Mouse (Mus musculus): Measurements from ENCODE around the gene Tbc1d8b. TPM values are rescaled to one million over a fixed set of nuclear protein-coding genes. Genes with fewer than 3 reads are reported as not detected.
"Not testable (repeated sequence)": the region's sequence is repeated elsewhere in the genome, so short reads cannot be mapped to it uniquely, and the experiment has no call there.

The Tbc1d8b gene
- polyA plus RNA-seq, 1 experiment from 2014 or later = 1.2 TPM

DNA sequence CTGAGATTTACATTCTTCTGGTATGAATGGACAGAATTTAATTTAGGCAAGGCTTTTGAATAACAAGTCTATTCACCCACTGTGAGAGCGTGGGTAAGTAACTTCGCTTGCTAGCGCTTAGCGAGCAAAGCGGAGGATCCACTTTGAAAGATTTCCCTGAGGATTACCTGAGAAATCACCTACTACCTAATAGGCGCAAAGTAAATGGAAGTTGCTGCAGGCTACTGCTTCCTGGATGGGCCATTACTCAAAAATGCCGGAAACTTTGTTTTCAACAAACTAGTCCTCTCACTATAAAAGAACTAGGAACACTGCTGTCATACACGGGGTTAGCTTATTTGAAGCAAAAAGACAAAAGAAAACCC, 404 bp upstream of the Tbc1d8b start:
- no peak; the same call in 1 of the 2 replicates for ATAC-seq (replicated peaks; ENCODE audit: low FRiP score)
- DNase-seq (ENCODE audit: low spot score) = no peak
- Histone ChIP-seq H3K27ac (ENCODE audit: low read depth, low read length) (no peak overlapping the region), H3K36me3 (ENCODE audit: control insufficient read depth, insufficient read depth, low read length) (no peaks in the 10 kb centered on the region), H3K4me1 (replicated peaks; ENCODE audit: control insufficient read depth, insufficient read depth, low read length) (no peaks in the 10 kb centered on the region), H3K9me3 (ENCODE audit: control insufficient read depth, low read length) (no peaks in the 10 kb centered on the region), H3K4me3 (ENCODE audit: low read depth, low read length) (peak overlapping the region; percentile 45), H3K9ac (ENCODE audit: low read length) (peak overlapping the region; percentile 16; the same call in 1 of the 2 replicates), H3K27me3 (ENCODE audit: control insufficient read depth, insufficient read depth, low read length) (no peaks in the 10 kb centered on the region; the same call in none of the 2 replicates), H3K4me2 (ENCODE audit: low read depth, low read length, severe bottlenecking) (peak overlapping the region; percentile 49)
- 17% methylated on average over 8 of the region's 8 CpGs for WGBS

DNA sequence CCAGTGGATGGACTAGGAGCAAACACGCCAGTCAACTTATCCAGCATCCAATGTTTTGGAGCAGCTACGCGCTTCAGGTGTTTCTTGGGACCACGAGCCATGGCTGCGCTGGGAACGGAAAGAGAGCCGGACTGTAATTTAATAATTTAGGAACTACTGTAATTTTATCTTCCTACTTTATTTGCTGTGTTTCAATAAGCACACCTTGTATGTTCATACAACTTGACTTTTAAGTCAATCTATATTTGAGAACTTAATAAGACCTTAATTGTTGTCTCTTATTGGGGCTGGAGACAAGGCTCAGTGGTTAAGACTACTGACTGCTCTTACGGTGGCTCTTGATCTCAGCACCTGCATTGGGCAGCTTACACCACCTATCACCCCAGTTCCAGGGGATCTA, 29.6 kb downstream of the Tbc1d8b start, which contains the start of gene Gm15013:
Gm15013 (minus strand) TSS at position 101 of the 400 bp plus-strand sequence.
- Histone ChIP-seq H3K9me3 (ENCODE audit: control insufficient read depth, low read length) (no peaks in the 10 kb centered on the region), H3K4me3 (ENCODE audit: low read depth, low read length) (no peak within 1 kb of the TSS), H3K9ac (ENCODE audit: low read length) (no peak within 1 kb of the TSS), H3K27me3 (ENCODE audit: control insufficient read depth, insufficient read depth, low read length) (no peaks in the 10 kb centered on the region), H3K4me1 (replicated peaks; ENCODE audit: control insufficient read depth, insufficient read depth, low read length) (no peaks in the 10 kb centered on the region), H3K36me3 (ENCODE audit: control insufficient read depth, insufficient read depth, low read length) (no peaks in the 10 kb centered on the region), H3K4me2 (ENCODE audit: low read depth, low read length, severe bottlenecking) (no peak within 1 kb of the TSS), H3K27ac (ENCODE audit: low read depth, low read length) (no peak within 1 kb of the TSS)
- DNase-seq (ENCODE audit: low spot score) (no peak), ATAC-seq (replicated peaks; ENCODE audit: low FRiP score) (no peak)
- 96% methylated on average over 8 of the region's 8 CpGs for WGBS

DNA sequence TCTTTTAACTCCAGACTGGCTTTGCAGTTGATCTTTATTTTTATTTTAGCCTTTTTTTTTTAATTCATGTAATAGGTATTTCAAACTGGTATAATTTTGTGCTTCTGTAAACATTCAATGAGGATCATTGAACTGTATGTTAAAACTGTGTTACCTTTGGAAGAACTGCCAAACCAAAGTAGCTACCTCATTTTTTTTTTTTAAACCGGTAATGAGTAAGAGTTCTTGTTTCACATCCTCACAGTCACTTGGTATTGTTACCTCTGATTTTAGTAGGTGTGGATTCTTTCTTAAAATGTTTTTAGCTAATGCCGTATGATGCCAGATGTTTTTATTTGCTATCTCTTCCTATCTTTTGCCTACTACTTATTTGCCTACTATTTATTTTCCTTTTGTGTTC, 37.6 kb downstream of the Tbc1d8b start:
- Histone ChIP-seq H3K9me3 (ENCODE audit: control insufficient read depth, low read length) (no peaks in the 10 kb centered on the region), H3K4me2 (ENCODE audit: low read depth, low read length, severe bottlenecking) (no peak overlapping the region), H3K4me3 (ENCODE audit: low read depth, low read length) (no peak overlapping the region), H3K36me3 (ENCODE audit: control insufficient read depth, insufficient read depth, low read length) (no peaks in the 10 kb centered on the region), H3K4me1 (replicated peaks; ENCODE audit: control insufficient read depth, insufficient read depth, low read length) (no peaks in the 10 kb centered on the region), H3K27me3 (ENCODE audit: control insufficient read depth, insufficient read depth, low read length) (no peaks in the 10 kb centered on the region), H3K27ac (ENCODE audit: low read depth, low read length) (no peak overlapping the region), H3K9ac (ENCODE audit: low read length) (no peak overlapping the region)
- no peak for DNase-seq (ENCODE audit: low spot score)
- WGBS = 87% methylated on average over 2 of the region's 2 CpGs
- no peak for ATAC-seq (replicated peaks; ENCODE audit: low FRiP score)

DNA sequence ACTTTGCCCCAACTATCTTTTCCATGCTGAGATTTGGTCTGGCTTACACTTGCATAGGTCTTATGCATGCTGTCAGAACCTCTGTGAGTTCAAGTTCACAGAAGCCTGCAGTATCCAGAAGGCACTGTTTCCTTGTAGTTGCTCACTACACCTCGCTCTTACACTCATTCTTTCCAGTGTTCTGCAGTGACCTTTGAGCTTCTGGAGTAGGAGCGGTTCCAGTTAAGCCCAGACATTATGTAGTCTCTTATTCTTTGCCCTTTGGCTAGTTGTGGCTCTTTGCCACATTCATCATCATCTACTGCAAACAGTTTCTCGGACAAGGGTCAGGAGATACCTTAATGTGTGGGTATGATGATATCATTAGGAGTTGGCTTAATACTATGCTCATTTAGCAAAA, 45.7 kb downstream of the Tbc1d8b start:
- H3K4me1 ChIP-seq (replicated peaks; ENCODE audit: control insufficient read depth, insufficient read depth, low read length) = no peaks in the 10 kb centered on the region
- no peak overlapping the region for H3K9ac ChIP-seq (ENCODE audit: low read length)
- no peak overlapping the region for H3K4me2 ChIP-seq (ENCODE audit: low read depth, low read length, severe bottlenecking)
- no peak overlapping the region for H3K27ac ChIP-seq (ENCODE audit: low read depth, low read length)
- DNase-seq (ENCODE audit: low spot score) (no peak), ATAC-seq (replicated peaks; ENCODE audit: low FRiP score) (no peak)
- 86% methylated on average over 3 of the region's 3 CpGs for WGBS
- no peaks in the 10 kb centered on the region for H3K9me3 ChIP-seq (ENCODE audit: control insufficient read depth, low read length)
- no peak overlapping the region for H3K4me3 ChIP-seq (ENCODE audit: low read depth, low read length)
- H3K27me3 ChIP-seq (ENCODE audit: control insufficient read depth, insufficient read depth, low read length) = no peaks in the 10 kb centered on the region
- no peaks in the 10 kb centered on the region for H3K36me3 ChIP-seq (ENCODE audit: control insufficient read depth, insufficient read depth, low read length)

DNA sequence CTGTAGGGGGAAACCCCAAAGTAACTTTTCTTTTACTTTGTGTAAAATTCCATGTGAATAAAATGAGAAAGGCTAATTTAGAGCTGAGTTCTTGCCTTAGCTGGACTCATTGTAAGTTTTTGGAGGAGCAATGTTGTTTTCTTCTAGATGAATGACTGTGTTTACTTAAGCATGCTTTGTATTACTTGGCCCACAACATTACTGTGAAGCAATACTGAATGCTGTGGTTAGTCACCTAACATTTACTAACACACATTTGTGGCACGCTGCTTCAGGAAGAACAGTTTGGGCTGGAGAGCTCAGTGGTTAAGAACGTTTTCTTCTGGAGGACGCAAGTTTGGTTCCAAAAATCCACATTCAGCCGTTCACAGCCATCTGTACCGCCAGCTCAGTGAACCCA, 52.3 kb downstream of the Tbc1d8b start:
- ATAC-seq (replicated peaks; ENCODE audit: low FRiP score) (no peak), DNase-seq (ENCODE audit: low spot score) (no peak)
- 89% methylated on average over 5 of the region's 5 CpGs for WGBS
- H3K9me3 ChIP-seq (ENCODE audit: control insufficient read depth, low read length) = no peaks in the 10 kb centered on the region
- H3K36me3 ChIP-seq (ENCODE audit: control insufficient read depth, insufficient read depth, low read length) = no peaks in the 10 kb centered on the region
- no peaks in the 10 kb centered on the region; the same call in 1 of the 2 replicates for H3K27me3 ChIP-seq (ENCODE audit: control insufficient read depth, insufficient read depth, low read length)
- no peak overlapping the region for H3K27ac ChIP-seq (ENCODE audit: low read depth, low read length)
- H3K9ac ChIP-seq (ENCODE audit: low read length) = no peak overlapping the region
- H3K4me1 ChIP-seq (replicated peaks; ENCODE audit: control insufficient read depth, insufficient read depth, low read length) = no peaks in the 10 kb centered on the region
- H3K4me3 ChIP-seq (ENCODE audit: low read depth, low read length) = no peak overlapping the region
- no peak overlapping the region for H3K4me2 ChIP-seq (ENCODE audit: low read depth, low read length, severe bottlenecking)

DNA sequence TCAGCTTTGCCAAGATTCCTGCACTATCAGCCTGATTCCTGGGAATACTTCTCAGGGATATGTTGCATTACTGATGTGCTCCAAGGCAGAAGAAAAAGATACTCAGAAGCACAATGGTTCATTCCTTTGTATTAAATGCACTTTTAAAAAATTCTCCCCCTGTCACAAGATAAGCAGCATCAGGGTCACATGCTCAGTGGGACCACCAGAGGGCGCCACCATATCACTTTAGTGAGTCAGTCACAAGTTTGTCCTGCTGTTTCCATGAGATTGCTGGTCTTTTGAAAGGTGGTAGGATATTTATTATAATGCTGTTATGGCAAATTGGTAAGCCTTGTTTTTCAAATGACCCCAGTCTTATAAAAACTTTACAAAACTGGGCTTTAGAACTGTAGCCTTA, 67.1 kb downstream of the Tbc1d8b start:
- WGBS = 0% methylated on average over 1 of the region's 1 CpGs
- ATAC-seq (replicated peaks; ENCODE audit: low FRiP score) = no peak
- no peak overlapping the region for H3K9ac ChIP-seq (ENCODE audit: low read length)
- H3K9me3 ChIP-seq (ENCODE audit: control insufficient read depth, low read length) = no peaks in the 10 kb centered on the region
- H3K27ac ChIP-seq (ENCODE audit: low read depth, low read length) = no peak overlapping the region
- H3K4me2 ChIP-seq (ENCODE audit: low read depth, low read length, severe bottlenecking) = no peak overlapping the region
- H3K4me1 ChIP-seq (replicated peaks; ENCODE audit: control insufficient read depth, insufficient read depth, low read length) = no peaks in the 10 kb centered on the region
- H3K4me3 ChIP-seq (ENCODE audit: low read depth, low read length) = no peak overlapping the region
- H3K27me3 ChIP-seq (ENCODE audit: control insufficient read depth, insufficient read depth, low read length) = 0 out of 2 replicates have a peak, but pooled peaks cover 2% of the 10 kb centered on the region
- peak; percentile 67 for DNase-seq (ENCODE audit: low spot score)
- H3K36me3 ChIP-seq (ENCODE audit: control insufficient read depth, insufficient read depth, low read length) = no peaks in the 10 kb centered on the region

DNA sequence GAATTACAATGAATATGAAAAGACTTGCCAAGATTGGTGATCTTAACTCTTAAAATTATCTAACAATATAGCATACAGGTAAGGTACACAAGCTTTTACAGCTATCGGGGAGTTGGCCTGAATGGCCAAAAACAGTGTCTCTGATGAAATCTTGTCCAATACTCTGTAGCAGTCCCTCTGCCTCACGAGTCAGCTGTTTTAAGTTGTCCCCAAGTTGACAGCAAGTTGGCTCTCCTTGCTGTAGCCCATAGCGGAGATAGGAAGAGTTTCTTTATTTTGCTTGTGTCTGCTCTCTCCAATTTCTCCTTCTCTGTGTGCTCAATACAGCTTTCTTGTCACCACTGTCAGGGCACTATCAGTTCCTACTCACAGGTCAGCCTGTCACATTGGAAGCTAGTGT, 73.8 kb downstream of the Tbc1d8b start:
- H3K36me3 ChIP-seq (ENCODE audit: control insufficient read depth, insufficient read depth, low read length); H3K27me3 ChIP-seq (ENCODE audit: control insufficient read depth, insufficient read depth, low read length); H3K9ac ChIP-seq (ENCODE audit: low read length); H3K4me2 ChIP-seq (ENCODE audit: low read depth, low read length, severe bottlenecking); H3K4me3 ChIP-seq (ENCODE audit: low read depth, low read length); H3K27ac ChIP-seq (ENCODE audit: low read depth, low read length); H3K4me1 ChIP-seq (replicated peaks; ENCODE audit: control insufficient read depth, insufficient read depth, low read length); DNase-seq (ENCODE audit: low spot score); ATAC-seq (replicated peaks; ENCODE audit: low FRiP score); H3K9me3 ChIP-seq (ENCODE audit: control insufficient read depth, low read length): not testable (repeated sequence)
- 73% methylated on average over 3 of the region's 3 CpGs for WGBS

DNA sequence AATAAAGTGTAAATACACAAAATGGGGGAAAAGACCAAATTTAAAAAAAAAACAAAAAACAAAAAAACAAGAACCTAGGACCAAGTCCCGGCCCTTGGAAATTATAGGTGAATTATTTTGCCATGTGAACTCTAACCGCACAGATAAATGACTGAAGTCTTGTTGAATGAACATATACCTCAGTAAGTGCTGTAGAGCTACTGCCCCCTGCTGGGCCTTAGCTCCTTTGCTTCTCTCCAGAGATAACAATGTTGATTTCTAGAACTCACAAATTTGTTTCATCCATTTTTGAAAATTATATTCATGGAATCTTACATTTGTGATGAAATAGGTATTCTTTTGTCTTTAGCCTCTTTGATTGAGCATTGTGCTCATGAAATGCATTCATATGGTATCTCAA, 77.8 kb downstream of the Tbc1d8b start:
- H3K9me3 ChIP-seq (ENCODE audit: control insufficient read depth, low read length) = no peaks in the 10 kb centered on the region
- H3K27me3 ChIP-seq (ENCODE audit: control insufficient read depth, insufficient read depth, low read length) = no peaks in the 10 kb centered on the region
- no peak overlapping the region for H3K4me3 ChIP-seq (ENCODE audit: low read depth, low read length)
- WGBS = 88% methylated on average over 2 of the region's 2 CpGs
- H3K36me3 ChIP-seq (ENCODE audit: control insufficient read depth, insufficient read depth, low read length) = no peaks in the 10 kb centered on the region
- ATAC-seq (replicated peaks; ENCODE audit: low FRiP score) = no peak
- no peak overlapping the region for H3K27ac ChIP-seq (ENCODE audit: low read depth, low read length)
- H3K4me2 ChIP-seq (ENCODE audit: low read depth, low read length, severe bottlenecking) = no peak overlapping the region
- H3K9ac ChIP-seq (ENCODE audit: low read length) = no peak overlapping the region
- no peak for DNase-seq (ENCODE audit: low spot score)
- no peaks in the 10 kb centered on the region for H3K4me1 ChIP-seq (replicated peaks; ENCODE audit: control insufficient read depth, insufficient read depth, low read length)

DNA sequence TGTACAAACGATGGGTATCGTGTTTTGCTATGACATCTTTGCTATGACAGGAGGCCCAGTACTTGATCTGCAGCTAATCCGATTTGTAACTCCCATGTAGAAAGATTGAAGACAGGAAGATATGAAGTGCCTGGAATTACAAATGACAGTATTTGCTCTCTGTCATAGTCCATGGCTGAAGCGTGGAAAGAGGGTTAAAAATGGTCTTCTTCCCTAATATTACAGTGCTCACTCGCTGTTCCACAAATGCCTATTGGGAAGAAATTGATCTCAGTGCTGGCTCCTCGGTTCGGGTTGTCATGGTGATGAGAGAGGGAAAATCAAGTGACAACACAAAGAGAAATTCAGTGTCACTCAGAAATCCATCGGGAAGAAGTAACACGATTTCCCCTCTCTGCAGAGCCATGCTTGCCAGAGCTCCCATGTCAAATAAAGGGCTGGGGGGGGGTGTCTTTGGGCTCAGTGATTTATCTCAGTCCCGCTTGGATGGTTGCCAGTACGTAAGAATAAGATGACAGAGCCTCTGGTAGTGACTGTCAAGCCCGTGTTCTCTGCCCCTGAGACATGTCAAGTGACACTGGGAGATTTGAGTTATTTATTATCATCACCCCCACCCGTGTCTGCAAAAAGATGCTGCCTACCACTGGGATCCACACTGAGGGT, 85.3 kb downstream of the Tbc1d8b start:
- Histone ChIP-seq H3K4me3 (ENCODE audit: low read depth, low read length) (no peak overlapping the region), H3K27ac (ENCODE audit: low read depth, low read length) (no peak overlapping the region), H3K9ac (ENCODE audit: low read length) (no peak overlapping the region), H3K4me2 (ENCODE audit: low read depth, low read length, severe bottlenecking) (no peak overlapping the region), H3K9me3 (ENCODE audit: control insufficient read depth, low read length) (no peaks in the 10 kb centered on the region), H3K4me1 (replicated peaks; ENCODE audit: control insufficient read depth, insufficient read depth, low read length) (no peaks in the 10 kb centered on the region), H3K27me3 (ENCODE audit: control insufficient read depth, insufficient read depth, low read length) (no peaks in the 10 kb centered on the region), H3K36me3 (ENCODE audit: control insufficient read depth, insufficient read depth, low read length) (no peaks in the 10 kb centered on the region)
- DNase-seq (ENCODE audit: low spot score) (no peak), ATAC-seq (replicated peaks; ENCODE audit: low FRiP score) (no peak)
- WGBS = 86% methylated on average over 13 of the region's 13 CpGs
